Mouse (Mus musculus): ENCODE data around the gene Fam78a.

GRCm38 (mm10) chr2:32038661-32039081 lies 46.0 kb downstream of the Fam78a start:
- TF ChIP-seq JUN (IDR thresholded peaks at IDR 0.05; ENCODE audit: insufficient read depth, low read depth, low read length) (no peak), HCFC1 (IDR thresholded peaks at IDR 0.05; ENCODE audit: low read depth, low read length) (no peak), CTCF (conservative IDR thresholded peaks at IDR 0.05 in 1 of 2, IDR thresholded peaks at IDR 0.05 in 1 of 2; ENCODE audit: low read depth in 2 of 2, low read length in 2 of 2) (no peak), POLR2A (IDR thresholded peaks at IDR 0.05; ENCODE audit: low read depth, low read length) (no peak), UBTF (IDR thresholded peaks at IDR 0.05; ENCODE audit: low read depth, low read length) (no peak)
